Mouse (Mus musculus) limb, embryonic 13.5 days (tissue): ENCODE measurements around the gene Zic1. TPM values are rescaled to one million over a fixed set of nuclear protein-coding genes. Genes with fewer than 3 reads are reported as not detected.

Experiments
- polyA plus RNA-seq: library from polyadenylated mRNA; unstranded; fragments of >200 nt; fragmentation: Nextera tagmentation; extraction: Ambion mirVana; gene quantifications from 2 replicates; pipeline ENCODE4 v1.2.1, GENCODE M21; 2015

The Zic1 gene
- polyA plus RNA-seq, 1 experiment from 2014 or later: 0.22 TPM

Other genes with a start within 250 kb of the Zic1 start
- 0.33 and 0.41 TPM in 2 replicates for gene Zic4, start 3.4 kb downstream of the Zic1 start, polyA plus RNA-seq